Mouse (Mus musculus) activated CD4-positive, CD25-positive, alpha-beta regulatory T cell (primary cell): ENCODE data around the gene Gm13287. TPM values are rescaled to one million over a fixed set of nuclear protein-coding genes. Genes with fewer than 3 reads are reported as not detected.

Source experiments
- polyA plus RNA-seq, 2 experiments: library from polyadenylated mRNA; unstranded; fragments of 100-300 nt; shearing (Covaris generic); gene quantifications; one replicate each; pipeline ENCODE4 v1.2.1; 2017

Gm13287 gene
- polyA plus RNA-seq, 2 experiments from 2014 or later: not detected

Other genes starting within 250 kb of the Gm13287 start
- under 1 TPM in 1 of 2 experiments, not detected in 1; 0.60 TPM for gene Ifna15, start 245.0 kb upstream of the Gm13287 start, polyA plus RNA-seq
- gene Ifna14, start 231.5 kb upstream of the Gm13287 start, polyA plus RNA-seq: not detected
- gene Ifna9, start 210.9 kb upstream of the Gm13287 start, polyA plus RNA-seq: not detected
- not detected for gene Ifna12, start 199.9 kb upstream of the Gm13287 start, polyA plus RNA-seq
- not detected for gene C87499, start 168.8 kb upstream of the Gm13287 start, polyA plus RNA-seq
- not detected for gene Ifna13, start 158.8 kb upstream of the Gm13287 start, polyA plus RNA-seq
- not detected for gene Ifna16, start 126.3 kb upstream of the Gm13287 start, polyA plus RNA-seq
- gene Ifna2, start 119.3 kb upstream of the Gm13287 start, polyA plus RNA-seq: not detected
- not detected for gene Ifnab, start 111.9 kb upstream of the Gm13287 start, polyA plus RNA-seq
- gene Gm26566, start 81.4 kb upstream of the Gm13287 start, polyA plus RNA-seq: under 1 TPM in 1 of 2 experiments, not detected in 1; 0.48 TPM
- gene Klhl9, start 80.8 kb upstream of the Gm13287 start, polyA plus RNA-seq: 10 to 100 TPM; 18.8 to 27.9 TPM
- not detected for gene Gm13271, start 48.4 kb upstream of the Gm13287 start, polyA plus RNA-seq
- gene Gm13283, start 43.1 kb upstream of the Gm13287 start, polyA plus RNA-seq: under 1 TPM; 0.75 to 0.85 TPM
- gene Gm13290, start 29.4 kb upstream of the Gm13287 start, polyA plus RNA-seq: under 1 TPM in 1 of 2 experiments, not detected in 1; 0.19 TPM
- gene Gm13289, start 26.3 kb upstream of the Gm13287 start, polyA plus RNA-seq: not detected
- not detected for gene Gm13272, start 23.4 kb upstream of the Gm13287 start, polyA plus RNA-seq
- under 1 TPM in 1 of 2 experiments, not detected in 1; 0.48 TPM for gene Ifnz, start 21.1 kb upstream of the Gm13287 start, polyA plus RNA-seq
- gene Gm13276, start 17.5 kb upstream of the Gm13287 start, polyA plus RNA-seq: not detected
- not detected for gene Gm13277, start 14.6 kb upstream of the Gm13287 start, polyA plus RNA-seq
- gene Gm13278, start 11.7 kb upstream of the Gm13287 start, polyA plus RNA-seq: not detected
- gene Gm13275, start 8.8 kb upstream of the Gm13287 start, polyA plus RNA-seq: not detected
- not detected for gene Gm13279, start 5.9 kb upstream of the Gm13287 start, polyA plus RNA-seq
- gene Gm13285, start 3.6 kb upstream of the Gm13287 start, polyA plus RNA-seq: 1 to 10 TPM in 1 of 2 experiments, under 1 TPM in 1; 0.80 to 1.1 TPM
- gene Gm13288, start 2.3 kb downstream of the Gm13287 start, polyA plus RNA-seq: under 1 TPM in 1 of 2 experiments, not detected in 1; 0.10 TPM
- gene Ifna7, start 13.0 kb downstream of the Gm13287 start, polyA plus RNA-seq: not detected
- not detected for gene Ifna11, start 16.7 kb downstream of the Gm13287 start, polyA plus RNA-seq
- not detected for gene Ifna6, start 24.2 kb downstream of the Gm13287 start, polyA plus RNA-seq
- not detected for gene Ifna5, start 32.3 kb downstream of the Gm13287 start, polyA plus RNA-seq
- gene Ifna4, start 38.6 kb downstream of the Gm13287 start, polyA plus RNA-seq: not detected
- not detected for gene Ifna1, start 46.8 kb downstream of the Gm13287 start, polyA plus RNA-seq
- not detected for gene Ifne, start 76.9 kb downstream of the Gm13287 start, polyA plus RNA-seq